Mouse (Mus musculus) right cerebral cortex, postnatal 25 days (tissue): ENCODE measurements around the gene Med8.

Experiments
- DNase-seq: peaks from one replicate; pipeline ENCODE4 v3.0.0; 2022

Gene Med8

GRCm38 (mm10) chr4:118409142-118409900, at the start of gene Med8, which contains the start of gene Szt2:
TSS of gene Med8 (plus strand) at chr4:118409337.
TSS of gene Szt2 (minus strand) at chr4:118409273.
- peak; percentile 90 for DNase-seq

DNA sequence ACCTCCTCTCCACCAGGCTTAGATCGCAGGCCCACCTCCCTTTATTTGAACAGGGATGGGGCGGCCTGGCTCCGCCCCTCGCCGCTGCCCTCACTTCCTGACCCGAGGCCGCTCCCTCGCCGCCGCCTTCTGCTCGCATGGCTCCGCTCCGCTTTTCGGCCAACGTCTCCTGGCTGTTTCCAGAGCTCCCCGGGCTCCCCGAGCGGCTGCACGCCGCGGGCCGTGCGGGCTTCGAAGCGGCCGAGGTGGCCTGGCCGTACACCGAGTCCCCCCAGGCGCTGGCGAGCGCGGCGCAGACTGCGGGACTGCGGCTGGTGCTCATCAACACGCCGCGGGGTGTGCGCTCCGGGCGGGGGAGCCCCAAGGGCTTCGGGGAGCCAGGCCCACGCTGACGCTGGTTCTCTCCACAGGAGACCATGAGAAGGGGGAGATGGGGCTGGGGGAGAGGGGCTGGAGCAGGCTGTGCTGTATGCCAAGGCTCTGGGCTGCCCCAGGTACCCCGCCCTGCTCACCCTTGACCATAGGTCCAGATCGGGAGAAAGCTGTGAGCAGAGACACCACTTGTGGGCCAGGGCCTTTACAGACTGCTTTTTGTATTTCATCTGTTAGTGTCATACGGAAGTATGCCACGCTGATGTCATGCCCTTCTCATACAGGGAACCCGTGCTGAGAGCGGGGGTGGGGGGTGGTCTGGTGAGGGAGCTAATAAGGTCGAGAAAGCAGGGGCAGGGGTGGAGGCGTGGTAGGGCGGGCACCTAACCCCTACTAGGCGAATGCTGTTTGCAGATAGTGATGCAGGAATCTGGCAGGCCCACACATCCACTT, 49.0 kb upstream of the Med8 start:
- peak; percentile 57 for DNase-seq

DNA sequence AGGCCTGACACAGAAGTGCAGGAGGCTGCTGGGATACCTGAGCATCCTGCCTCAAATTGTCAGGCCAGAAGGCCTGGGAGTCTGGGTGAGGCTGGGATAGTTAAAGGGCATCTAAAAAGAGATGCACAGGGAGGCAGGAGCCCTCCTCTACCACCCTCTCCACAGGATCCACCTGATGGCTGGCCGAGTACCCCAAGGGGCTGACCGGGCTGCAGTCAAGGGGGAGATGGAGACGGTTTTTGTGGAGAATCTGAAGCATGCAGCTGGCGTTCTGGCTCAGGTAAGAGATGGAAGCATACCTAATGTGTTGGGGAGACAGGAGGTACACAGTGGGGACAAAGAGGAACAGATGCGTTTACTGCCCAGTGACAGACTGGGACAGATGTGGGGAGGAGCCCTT, 47.7 kb upstream of the Med8 start:
- no peak for DNase-seq

GRCm38 (mm10) chr4:118362879-118363278, 46.3 kb upstream of the Med8 start:
- DNase-seq = no peak

DNA sequence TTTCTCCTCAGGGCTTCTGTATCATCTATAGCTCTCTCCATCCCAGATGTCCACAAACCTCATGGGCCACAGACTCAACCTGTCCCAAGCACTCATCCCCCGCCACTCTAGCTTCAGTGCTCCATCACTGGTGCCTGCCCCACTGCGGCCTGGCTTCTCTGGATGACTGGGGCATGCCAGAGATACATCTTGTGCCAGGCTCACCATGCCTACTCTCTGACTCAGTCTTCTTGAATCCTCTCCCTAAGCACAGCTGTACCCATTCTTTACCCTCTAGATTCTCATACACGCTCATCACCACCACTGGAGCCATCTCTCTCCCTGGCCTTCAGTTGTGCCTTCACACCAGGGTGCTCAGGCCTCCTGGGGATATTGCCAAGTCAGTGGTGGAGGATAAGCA, 45.2 kb upstream of the Med8 start:
- DNase-seq = no peak

DNA sequence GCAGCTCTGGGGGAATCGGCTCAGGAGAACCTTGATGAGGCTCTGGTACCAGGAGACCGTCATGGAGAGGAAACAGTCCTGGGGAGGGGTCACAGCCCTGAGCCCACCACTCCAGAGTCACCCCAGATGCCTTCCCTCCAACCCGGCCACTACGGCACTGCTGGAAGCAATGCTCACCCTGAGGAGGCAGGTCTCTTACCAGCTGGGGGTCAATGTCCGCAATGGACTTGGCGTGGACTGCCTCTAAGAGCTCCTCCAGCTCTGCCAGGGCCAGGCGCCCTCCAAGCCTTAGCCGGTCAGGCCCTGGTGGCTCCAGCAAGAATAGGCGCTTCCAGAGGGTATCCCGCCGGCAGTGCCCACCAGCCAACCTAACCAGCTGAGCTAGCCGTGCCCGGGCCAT, 44.5 kb upstream of the Med8 start:
- DNase-seq = no peak

DNA sequence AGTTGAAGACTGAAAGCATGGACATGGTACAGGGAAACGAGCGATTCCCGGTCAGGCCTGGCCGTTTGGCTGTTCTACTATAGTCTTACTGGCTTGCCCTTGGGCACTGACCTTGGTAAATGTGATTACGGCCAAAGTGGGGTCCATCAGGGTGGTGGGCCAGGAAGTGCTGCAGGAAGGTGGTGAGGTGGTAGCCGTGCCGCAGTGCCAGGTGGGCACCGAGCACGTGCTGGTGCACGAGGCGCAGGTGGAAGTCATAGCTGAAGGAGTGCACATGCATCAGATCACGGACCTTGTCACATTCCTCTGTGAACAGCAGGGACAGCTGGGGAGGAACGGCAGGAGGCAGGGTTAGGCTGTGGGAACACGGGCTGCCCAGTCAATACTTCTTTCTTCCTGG, 43.1 kb upstream of the Med8 start:
- DNase-seq = no peak

GRCm38 (mm10) chr4:118367551-118367950, 41.6 kb upstream of the Med8 start:
- DNase-seq = no peak

DNA sequence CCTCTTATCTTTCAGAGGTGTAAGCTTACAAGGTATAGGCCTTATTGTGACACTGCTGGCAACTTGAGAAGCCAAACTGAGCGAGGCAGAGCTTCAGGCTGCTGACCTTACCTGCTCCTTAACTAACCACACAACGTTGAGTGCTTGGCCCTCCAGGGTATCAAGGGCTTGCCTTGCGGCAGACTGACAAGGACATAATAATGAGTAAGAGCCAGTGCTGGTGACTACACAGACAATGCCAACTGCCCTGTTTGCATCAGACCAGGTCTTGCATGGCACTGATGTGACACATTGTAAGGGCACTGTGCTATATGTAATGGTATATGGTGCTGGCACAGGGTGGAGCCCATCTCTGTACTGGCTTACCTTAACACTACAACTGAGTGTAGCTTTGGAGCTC, 40.5 kb upstream of the Med8 start:
- DNase-seq = no peak

DNA sequence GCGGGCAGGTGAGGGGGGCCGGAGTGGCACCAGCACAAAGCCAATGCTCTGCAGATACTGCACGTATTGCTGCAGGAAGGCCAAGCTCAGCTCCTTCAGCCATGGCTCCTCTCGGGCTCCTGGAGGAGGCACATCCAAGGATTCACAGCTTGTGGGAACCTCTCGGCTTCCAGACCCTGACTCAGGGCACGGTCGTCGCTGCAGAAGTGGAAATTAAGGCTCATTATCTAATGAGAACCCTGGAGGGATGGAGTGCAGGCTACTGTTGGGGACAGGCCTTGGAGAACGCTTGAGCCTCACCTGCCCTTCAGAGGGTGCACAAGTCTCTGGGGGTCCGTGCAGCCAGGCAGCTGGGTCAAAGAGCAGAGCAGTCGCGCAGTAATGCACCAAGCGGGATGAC, 37.3 kb upstream of the Med8 start:
- no peak for DNase-seq

DNA sequence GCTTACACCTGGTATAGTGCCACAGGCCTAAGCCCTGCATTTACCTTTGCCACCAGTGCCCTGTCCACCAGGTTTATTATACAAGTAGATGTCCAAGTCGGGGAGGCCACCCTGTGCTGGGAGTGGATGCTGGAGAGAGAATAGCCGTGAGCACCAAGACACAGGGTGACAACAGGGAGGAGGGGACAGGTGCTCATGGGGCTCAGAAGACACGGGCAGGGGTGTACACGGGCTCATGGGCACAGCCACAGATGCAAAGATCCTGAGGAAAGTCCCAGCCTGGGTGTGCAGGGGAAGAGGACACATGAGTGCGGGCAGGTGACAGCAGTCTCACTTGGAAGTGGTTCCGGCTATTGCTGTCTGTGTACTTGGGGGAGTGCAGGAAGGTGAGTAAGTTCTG, 33.1 kb upstream of the Med8 start:
- DNase-seq = no peak

GRCm38 (mm10) chr4:118383271-118383670, 25.9 kb upstream of the Med8 start:
- no peak for DNase-seq

DNA sequence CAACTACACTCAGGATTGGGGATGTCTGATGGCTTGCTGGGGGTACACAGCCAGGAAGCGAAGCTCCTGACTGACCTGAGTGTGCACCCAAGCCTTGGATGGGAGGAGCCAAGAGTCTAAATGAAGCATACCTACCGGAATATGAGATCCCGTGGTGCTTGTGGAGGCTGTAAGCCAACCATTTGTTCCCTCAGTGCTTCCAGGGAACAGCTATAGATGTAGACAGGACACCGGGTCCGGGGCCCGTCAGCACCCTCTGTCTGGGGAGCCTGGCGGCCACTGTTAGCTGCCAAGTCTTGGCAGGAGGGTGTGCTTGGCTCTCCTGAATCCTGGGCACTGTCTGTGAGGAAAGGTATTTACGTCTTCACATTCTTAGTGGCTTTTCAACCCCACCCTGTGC, 21.8 kb upstream of the Med8 start:
- DNase-seq = no peak

GRCm38 (mm10) chr4:118390146-118390545, 19.0 kb upstream of the Med8 start:
- no peak for DNase-seq

DNA sequence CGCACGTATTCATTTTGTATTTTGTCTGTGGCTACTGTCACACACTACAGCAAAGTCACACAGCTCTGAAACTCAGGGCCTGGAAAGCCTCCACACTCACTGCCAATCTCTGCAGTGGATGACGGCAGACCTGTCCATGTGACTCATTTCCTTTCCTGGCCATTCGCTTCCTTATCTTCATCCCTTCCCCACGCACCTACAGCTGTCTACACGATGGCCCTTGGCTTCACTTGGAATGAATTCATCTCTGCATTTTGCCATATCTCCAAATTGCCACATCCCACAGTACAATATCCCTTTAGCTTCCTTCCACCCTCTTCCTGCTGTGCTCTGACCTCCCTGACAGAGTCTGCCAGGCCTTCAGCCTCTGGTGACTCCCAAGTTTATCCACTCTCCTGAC, 14.6 kb upstream of the Med8 start:
- no peak for DNase-seq

DNA sequence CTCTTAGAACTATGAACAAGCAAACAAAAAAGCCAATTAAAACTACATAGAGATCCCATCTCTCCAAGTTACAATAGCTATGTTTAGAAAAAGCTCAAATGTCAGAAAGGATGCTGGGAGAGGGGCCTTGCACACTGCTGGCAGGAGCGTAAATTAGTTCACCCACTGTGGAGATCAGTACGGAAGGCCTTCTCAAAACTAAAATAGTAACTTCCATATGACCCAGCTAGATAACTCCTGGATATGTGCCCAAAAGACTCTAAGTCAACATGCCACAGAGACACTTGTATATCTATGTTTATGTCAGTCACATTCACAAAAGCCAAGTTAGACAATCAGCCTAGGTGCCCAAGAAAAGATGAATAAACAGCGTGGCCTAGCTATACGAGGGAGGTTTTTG, 13.8 kb upstream of the Med8 start:
- DNase-seq = no peak

- DNase-seq = no peak
These were observed 12.7 kb upstream of the Med8 start for GRCm38 (mm10) chr4:118396433-118396832.

DNA sequence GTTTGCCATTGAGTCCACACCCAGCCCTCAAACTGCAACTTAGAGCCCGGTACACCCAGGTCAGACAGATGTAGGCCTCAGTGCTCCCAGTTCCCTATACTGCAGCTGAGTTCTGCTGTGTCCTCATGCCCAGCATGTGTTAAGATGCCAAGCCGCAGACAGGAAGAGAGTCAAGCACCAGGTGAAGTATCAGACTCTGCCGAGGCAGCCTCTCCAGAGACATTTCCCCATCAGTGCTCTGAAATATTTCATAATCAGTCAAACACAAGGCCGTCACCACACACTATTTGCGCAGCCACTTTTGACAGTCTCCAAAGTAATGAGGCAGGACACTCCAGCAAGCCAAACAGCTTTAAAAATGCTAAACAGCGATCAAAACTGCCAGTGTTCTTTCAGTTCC, 10.7 kb upstream of the Med8 start:
- DNase-seq = no peak

- no peak for DNase-seq
These were observed 7.7 kb upstream of the Med8 start for GRCm38 (mm10) chr4:118401421-118401820.

DNA sequence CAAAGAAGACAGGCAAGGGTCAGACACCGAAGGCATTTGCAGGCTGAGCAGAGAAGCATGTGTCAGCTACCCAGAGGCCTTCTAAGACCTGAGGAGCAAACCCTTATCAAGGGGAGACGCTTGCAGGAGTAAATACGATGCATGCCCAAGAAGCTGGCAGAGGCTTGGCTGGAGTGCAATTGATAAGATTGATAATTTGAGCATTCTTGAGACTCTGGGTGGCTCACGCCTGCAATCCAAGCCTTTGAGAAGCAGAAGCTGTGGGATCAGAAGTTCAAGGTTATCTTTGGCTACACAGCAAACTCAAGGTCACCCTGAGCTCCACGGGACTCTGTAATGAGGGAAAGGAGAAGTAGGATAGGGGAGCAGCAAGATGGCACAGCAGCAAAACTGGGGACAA, 7.2 kb upstream of the Med8 start:
- no peak for DNase-seq

GRCm38 (mm10) chr4:118402701-118403100, 6.4 kb upstream of the Med8 start:
- no peak for DNase-seq

DNA sequence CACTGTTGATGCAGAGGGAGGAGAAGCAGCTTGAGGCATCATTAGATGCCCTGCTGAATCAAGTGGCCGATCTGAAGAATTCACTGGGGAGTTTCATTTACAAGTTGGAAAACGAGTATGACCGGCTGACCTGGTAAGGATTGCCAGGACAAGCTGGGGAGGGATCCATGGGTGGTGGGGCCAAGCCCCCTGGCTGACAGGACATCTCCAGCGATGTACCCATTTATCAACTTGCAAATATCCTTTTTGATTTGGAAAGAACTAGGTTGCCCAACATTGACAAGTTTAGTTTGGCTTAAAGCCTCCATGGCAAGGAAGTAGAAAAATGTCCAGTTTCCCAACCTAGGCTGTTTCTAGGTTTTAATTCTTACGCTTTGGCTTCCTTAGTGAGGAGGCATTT, 1.7 kb downstream of the Med8 start:
- no peak for DNase-seq

DNA sequence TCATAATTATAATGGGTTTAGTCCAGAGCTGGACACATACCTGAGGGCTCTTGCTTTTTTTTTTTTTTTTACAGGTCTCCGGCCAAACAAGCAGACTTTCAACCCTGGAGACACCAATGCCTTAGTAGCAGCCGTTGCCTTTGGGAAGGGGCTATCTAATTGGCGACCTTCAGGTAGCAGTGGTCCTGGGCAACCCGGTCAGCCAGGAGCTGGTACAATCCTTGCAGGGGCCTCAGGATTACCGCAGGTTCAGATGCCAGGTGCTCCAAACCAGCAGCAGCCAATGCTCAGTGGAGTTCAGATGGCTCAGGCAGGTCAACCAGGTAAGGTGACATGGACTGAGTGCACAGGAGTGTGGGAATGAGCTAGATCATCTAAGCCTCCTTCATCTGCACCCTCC, 4.4 kb downstream of the Med8 start:
- DNase-seq = no peak

GRCm38 (mm10) chr4:118415779-118416178, 6.6 kb downstream of the Med8 start:
- DNase-seq = no peak
